26 mouse cellular contexts compared by ENCODE assay signal in genomic region chr17:86830893-86831292, GRCm38 (mm10).
DNase-seq lines count a peak whose midpoint lies in the region; ATAC-seq and TF ChIP-seq lines count a peak whose summit lies in the region.
"Had no signal": no experiment of that assay in that cellular context is flagged by ENCODE, and none has a peak within 500 bp of the region (broad histone marks: within the 10 kb centered on the region; RNA-seq: fewer than 3 reads in every experiment).

No protein-coding gene starts in this region.

- H3K9ac ChIP-seq in midbrain, embryonic 11.5 days (ENCODE audit: low read length) = no peak overlapping the region
- peak overlapping the region; percentile 20; the same call in 1 of the 2 replicates for H3K9ac ChIP-seq in CH12.LX (ENCODE audit: insufficient read depth, low read depth)
- H3K9ac ChIP-seq in limb, embryonic 11.5 days (ENCODE audit: low read length) = no peak overlapping the region
- H3K9ac ChIP-seq in neural tube, embryonic 15.5 days (replicated peaks) = no peak overlapping the region
- H3K9ac ChIP-seq: embryonic facial prominence, embryonic 15.5 days; forebrain, embryonic 12.5 days; forebrain, postnatal 0 days; hindbrain, embryonic 14.5 days; kidney, embryonic 15.5 days; limb, embryonic 13.5 days; liver, embryonic 12.5 days had no signal

- ATAC-seq in midbrain, embryonic 11.5 days (ENCODE audit: low FRiP score) = no peak
- ATAC-seq in limb, embryonic 11.5 days (ENCODE audit: insufficient number of reproducible peaks, low FRiP score, low TSS enrichment, low read depth) = no peak
- ATAC-seq in neural tube, embryonic 15.5 days (ENCODE audit: low FRiP score) = no peak
- ATAC-seq: forebrain, postnatal 0 days; liver, embryonic 12.5 days; lung, postnatal 0 days had no signal

- no peak for TF ChIP-seq RAD21 in CH12.LX (IDR thresholded peaks at IDR 0.05; ENCODE audit: low read depth, low read length)

- H3K4me1 ChIP-seq in midbrain, embryonic 10.5 days = no peaks in the 10 kb centered on the region
- no peaks in the 10 kb centered on the region for H3K4me1 ChIP-seq in midbrain, embryonic 11.5 days (ENCODE audit: control insufficient read depth, insufficient read depth, low read length)
- H3K4me1 ChIP-seq in CH12.LX (ENCODE audit: control insufficient read depth in 1 of 2, insufficient read depth in 2 of 2) = peaks cover 11 to 16% of the 10 kb centered on the region in 2 experiments; a peak in 3 of 4 replicates
- no peaks in the 10 kb centered on the region for H3K4me1 ChIP-seq in limb, embryonic 11.5 days (ENCODE audit: control insufficient read depth, insufficient read depth, low read length)
- H3K4me1 ChIP-seq in neural tube, embryonic 15.5 days = peaks cover 3% of the 10 kb centered on the region; the same call in 1 of the 2 replicates
- H3K4me1 ChIP-seq: embryonic facial prominence, embryonic 15.5 days; forebrain, embryonic 12.5 days; kidney, embryonic 15.5 days; limb, embryonic 13.5 days; liver, embryonic 12.5 days; megakaryocyte, embryonic 14.5 days had no signal

- TF ChIP-seq EP300 in CH12.LX (IDR thresholded peaks at IDR 0.05; ENCODE audit: low read length) = no peak

- peak; percentile 80 for DNase-seq in heart, adult 11 months
- DNase-seq in heart, postnatal 14 days = no peak
- DNase-seq in midbrain, embryonic 10.5 days (ENCODE audit: low spot score) = peak; percentile 9
- DNase-seq in midbrain, embryonic 11.5 days (ENCODE audit: low spot score, missing footprints) = no peak
- no peak for DNase-seq in CH12.LX (ENCODE audit: extremely low read depth)
- DNase-seq in limb, embryonic 11.5 days (ENCODE audit: low spot score) = peak; percentile 20
- DNase-seq in Muller cell, postnatal 12 days (ENCODE audit: inconsistent ontology term) = no peak
- DNase-seq: adrenal gland, postnatal 25 days; cerebellum, adult 18-20 months; cerebellum, postnatal 10 days; forebrain, postnatal 0 days; kidney, adult 18-20 months; kidney, postnatal 25 days; lung, adult 18-20 months; lung, postnatal 4 days; midbrain, embryonic 14.5 days; thymus, postnatal 25 days had no signal

- H3K27ac ChIP-seq in midbrain, embryonic 10.5 days (replicated peaks) = no peak overlapping the region
- H3K27ac ChIP-seq in midbrain, embryonic 11.5 days (ENCODE audit: low read depth, low read length) = no peak overlapping the region
- H3K27ac ChIP-seq in CH12.LX (ENCODE audit: insufficient read depth, low read depth) = no peak overlapping the region
- H3K27ac ChIP-seq in limb, embryonic 11.5 days (replicated peaks; ENCODE audit: low read depth, low read length) = no peak overlapping the region
- H3K27ac ChIP-seq in neural tube, embryonic 15.5 days (replicated peaks) = no peak overlapping the region
- H3K27ac ChIP-seq: embryonic facial prominence, embryonic 15.5 days; forebrain, embryonic 12.5 days; hindbrain, embryonic 14.5 days; kidney, embryonic 15.5 days; limb, embryonic 13.5 days; liver, embryonic 12.5 days had no signal

- 90% methylated on average over 12 of the region's 12 CpGs for WGBS in midbrain, embryonic 10.5 days
- 90% methylated on average over 12 of the region's 12 CpGs for WGBS in midbrain, embryonic 11.5 days
- WGBS in limb, embryonic 11.5 days = 77% methylated on average over 12 of the region's 12 CpGs
- WGBS in neural tube, embryonic 15.5 days = 92% methylated on average over 12 of the region's 12 CpGs

- no peaks in the 10 kb centered on the region for H3K27me3 ChIP-seq in midbrain, embryonic 10.5 days (ENCODE audit: low read depth, poor library complexity, severe bottlenecking)
- H3K27me3 ChIP-seq in midbrain, embryonic 11.5 days (ENCODE audit: control insufficient read depth, insufficient read depth, low read length) = no peaks in the 10 kb centered on the region
- no peaks in the 10 kb centered on the region for H3K27me3 ChIP-seq in CH12.LX (replicated peaks)
- no peaks in the 10 kb centered on the region for H3K27me3 ChIP-seq in limb, embryonic 11.5 days (ENCODE audit: control insufficient read depth, insufficient read depth, low read length)
- no peaks in the 10 kb centered on the region for H3K27me3 ChIP-seq in neural tube, embryonic 15.5 days (replicated peaks)
- H3K27me3 ChIP-seq: embryonic facial prominence, embryonic 15.5 days; forebrain, embryonic 12.5 days; kidney, embryonic 15.5 days; limb, embryonic 13.5 days had no signal

- no peak overlapping the region for H3K4me3 ChIP-seq in midbrain, embryonic 10.5 days
- H3K4me3 ChIP-seq in midbrain, embryonic 11.5 days (ENCODE audit: low read depth, low read length) = no peak overlapping the region
- H3K4me3 ChIP-seq in CH12.LX (replicated peaks in 1 of 3; ENCODE audit: low read depth in 2 of 3, low read length in 2 of 3, poor library complexity in 1 of 3) = peak overlapping the region in 1 of 3 experiments; percentile 28
- H3K4me3 ChIP-seq in limb, embryonic 11.5 days (ENCODE audit: low read depth, low read length) = no peak overlapping the region
- no peak overlapping the region for H3K4me3 ChIP-seq in neural tube, embryonic 15.5 days (replicated peaks)
- H3K4me3 ChIP-seq: embryonic facial prominence, embryonic 15.5 days; forebrain, embryonic 12.5 days; kidney, embryonic 15.5 days; limb, embryonic 13.5 days; liver, embryonic 12.5 days; megakaryocyte, embryonic 14.5 days had no signal

- H3K4me2 ChIP-seq in midbrain, embryonic 11.5 days = no peak overlapping the region
- peak overlapping the region; percentile 3; the same call in 1 of the 2 replicates for H3K4me2 ChIP-seq in CH12.LX (ENCODE audit: insufficient read depth, low read depth, poor library complexity, severe bottlenecking)
- no peak overlapping the region for H3K4me2 ChIP-seq in limb, embryonic 11.5 days (ENCODE audit: low read depth, severe bottlenecking)
- H3K4me2 ChIP-seq in neural tube, embryonic 15.5 days = no peak overlapping the region
- H3K4me2 ChIP-seq: embryonic facial prominence, embryonic 15.5 days; forebrain, embryonic 12.5 days; hindbrain, embryonic 14.5 days; kidney, embryonic 15.5 days; limb, embryonic 13.5 days; liver, embryonic 12.5 days had no signal

- TF ChIP-seq POLR2A in CH12.LX (IDR thresholded peaks at IDR 0.05; ENCODE audit: low read depth, low read length) = no peak

- H3K9me3 ChIP-seq in midbrain, embryonic 10.5 days (replicated peaks) = no peaks in the 10 kb centered on the region
- H3K9me3 ChIP-seq in midbrain, embryonic 11.5 days (ENCODE audit: control insufficient read depth, low read length) = no peaks in the 10 kb centered on the region
- no peaks in the 10 kb centered on the region for H3K9me3 ChIP-seq in CH12.LX (replicated peaks; ENCODE audit: low read length)
- H3K9me3 ChIP-seq in limb, embryonic 11.5 days (ENCODE audit: control insufficient read depth, low read length) = no peaks in the 10 kb centered on the region
- no peaks in the 10 kb centered on the region for H3K9me3 ChIP-seq in neural tube, embryonic 15.5 days (replicated peaks)
- H3K9me3 ChIP-seq: embryonic facial prominence, embryonic 15.5 days; forebrain, embryonic 12.5 days; kidney, embryonic 15.5 days; limb, embryonic 13.5 days; liver, embryonic 12.5 days; megakaryocyte, embryonic 14.5 days had no signal

- no peak for TF ChIP-seq CTCF in CH12.LX (conservative IDR thresholded peaks at IDR 0.05 in 1 of 2, IDR thresholded peaks at IDR 0.05 in 1 of 2; ENCODE audit: low read depth in 2 of 2, low read length in 2 of 2)

- H3K36me3 ChIP-seq in midbrain, embryonic 10.5 days = no peaks in the 10 kb centered on the region
- H3K36me3 ChIP-seq in midbrain, embryonic 11.5 days (ENCODE audit: control insufficient read depth, insufficient read depth, low read length) = no peaks in the 10 kb centered on the region
- no peaks in the 10 kb centered on the region for H3K36me3 ChIP-seq in CH12.LX (replicated peaks in 1 of 2; ENCODE audit: control insufficient read depth in 1 of 2, insufficient read depth in 1 of 2, low read length in 1 of 2)
- no peaks in the 10 kb centered on the region for H3K36me3 ChIP-seq in limb, embryonic 11.5 days (ENCODE audit: control insufficient read depth, insufficient read depth, low read length)
- H3K36me3 ChIP-seq in neural tube, embryonic 15.5 days = no peaks in the 10 kb centered on the region
- H3K36me3 ChIP-seq: embryonic facial prominence, embryonic 15.5 days; forebrain, embryonic 12.5 days; limb, embryonic 13.5 days had no signal

- intact Hi-C loops in heart, postnatal 14 days (cut with DNase I) = no loop called here

- no peaks in the 10 kb centered on the region for H3K79me2 ChIP-seq in CH12.LX (replicated peaks; ENCODE audit: control insufficient read depth, extremely low read depth, insufficient read depth, poor library complexity, severe bottlenecking)

- dilution Hi-C loops in CH12.LX (cut with MboI; ENCODE audit: extremely low pct_ligation_motif_present, extremely low pct_unique_long_range_greater_than_20kb, low sequenced_read_pairs) = no loop called here

- in situ Hi-C loops in CH12.LX (cut with MboI; ENCODE audit: low pct_ligation_motif_present, low pct_unique_long_range_greater_than_20kb, low sequenced_read_pairs) = no loop called here

TF ChIP-seq in CH12.LX, 34 proteins besides CTCF, POLR2A, EP300 and RAD21:
- no peak for TF ChIP-seq NELFE (IDR thresholded peaks at IDR 0.05; ENCODE audit: low read depth, low read length)
- peak; percentile 46; the same call in 1 of the 2 replicates for TF ChIP-seq BHLHE40 (IDR thresholded peaks at IDR 0.05; ENCODE audit: low read depth, low read length)
- peak; percentile 90 for TF ChIP-seq CHD1 (IDR thresholded peaks at IDR 0.05; ENCODE audit: low read depth, low read length)
- TF ChIP-seq ELF1 (IDR thresholded peaks at IDR 0.05; ENCODE audit: low read depth, low read length) = 0 out of 2 replicates have a peak, but pooled peaks have one; percentile 22
- no peak for TF ChIP-seq MEF2A (IDR thresholded peaks at IDR 0.05; ENCODE audit: borderline replicate concordance, low read depth, low read length)
- peak; percentile 54 for TF ChIP-seq TCF12 (IDR thresholded peaks at IDR 0.05; ENCODE audit: low read depth, low read length)
- TF ChIP-seq KAT2A (IDR thresholded peaks at IDR 0.05; ENCODE audit: insufficient replicate concordance, low read length) = no peak
- TF ChIP-seq ZC3H11A (IDR thresholded peaks at IDR 0.05; ENCODE audit: low read depth, low read length) = no peak
- no peak for TF ChIP-seq CHD2 (IDR thresholded peaks at IDR 0.05; ENCODE audit: low read length)
- no peak for TF ChIP-seq MAX (IDR thresholded peaks at IDR 0.05; ENCODE audit: low read length)
- TF ChIP-seq MAZ (IDR thresholded peaks at IDR 0.05; ENCODE audit: low read depth, low read length) = no peak
- TF ChIP-seq SMC3 (IDR thresholded peaks at IDR 0.05; ENCODE audit: low read depth, low read length) = no peak
- no peak for TF ChIP-seq MYC (IDR thresholded peaks at IDR 0.05; ENCODE audit: low read depth, low read length)

Comparison
In these comparisons a context has a peak if more than half of its experiments do, and no peak if none do; other contexts are left out.
1. DNase-seq: peak in heart, adult 11 months (single experiment), midbrain, embryonic 10.5 days (single experiment) and limb, embryonic 11.5 days (single experiment); none in heart, postnatal 14 days (0 of 2), midbrain, embryonic 11.5 days (single experiment), CH12.LX (single experiment) and Muller cell, postnatal 12 days (single experiment).